Mouse (Mus musculus): ENCODE measurements around the gene Id1. TPM values are rescaled to one million over a fixed set of nuclear protein-coding genes. Genes with fewer than 3 reads are reported as not detected.

Gene Id1
- polyA plus RNA-seq, 1 experiment from 2014 or later: 35.7 TPM

- 100% methylated on average over 2 of the region's 2 CpGs for WGBS
- Histone ChIP-seq H3K9ac (ENCODE audit: low read depth, low read length) (no peak overlapping the region), H3K36me3 (ENCODE audit: control insufficient read depth, insufficient read depth, low read length) (no peaks in the 10 kb centered on the region), H3K9me3 (replicated peaks; ENCODE audit: control insufficient read depth, low read length, poor library complexity, severe bottlenecking) (no peaks in the 10 kb centered on the region), H3K4me3 (ENCODE audit: low read depth, low read length) (no peak overlapping the region), H3K4me2 (ENCODE audit: low read length) (no peak overlapping the region), H3K4me1 (ENCODE audit: control insufficient read depth, insufficient read depth, low read length) (no peaks in the 10 kb centered on the region), H3K27ac (ENCODE audit: low read length) (no peak overlapping the region), H3K27me3 (ENCODE audit: control insufficient read depth, insufficient read depth, low read depth, low read length) (no peaks in the 10 kb centered on the region)
- no peak for ATAC-seq
These were observed 44.4 kb downstream of the Id1 start for GRCm38 (mm10) chr2:152780466-152780865.

DNA sequence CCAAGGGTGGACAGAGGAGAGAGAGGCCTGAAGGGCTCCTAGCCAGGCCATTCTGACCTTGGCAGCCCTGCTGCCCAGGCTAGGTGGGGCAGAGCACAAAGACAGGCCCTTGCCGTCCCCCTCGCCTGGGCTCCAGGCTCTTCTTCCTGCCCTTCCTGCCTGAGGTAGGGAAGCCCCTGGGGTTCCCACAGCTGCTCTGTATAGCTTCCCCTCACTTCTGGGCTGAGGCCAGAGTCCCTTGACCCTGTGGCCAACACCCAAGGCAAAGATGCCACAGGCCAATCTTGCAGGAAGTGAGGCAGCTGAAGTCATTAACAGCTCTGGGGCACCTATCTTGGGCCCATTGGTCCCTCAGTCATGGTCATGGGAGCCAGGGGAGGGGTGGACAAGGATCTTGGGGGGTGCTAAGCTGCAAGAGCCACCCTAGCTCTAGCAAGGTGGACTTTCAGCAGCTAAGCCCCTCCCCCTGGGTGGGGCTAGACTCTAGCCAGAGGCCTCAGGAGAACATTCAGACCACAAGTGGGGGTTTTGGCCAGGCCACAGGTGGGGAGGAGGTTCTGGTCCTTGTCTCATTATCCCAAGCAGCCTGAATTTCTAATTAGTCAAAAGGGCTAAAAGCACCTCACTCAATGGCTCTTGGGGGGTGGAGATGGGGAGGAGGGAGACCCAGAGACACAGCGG, 45.1 kb downstream of the Id1 start:
- no peak for ATAC-seq
- WGBS: 81% methylated on average over 3 of the region's 3 CpGs
- H3K4me1 ChIP-seq (ENCODE audit: control insufficient read depth, insufficient read depth, low read length): no peaks in the 10 kb centered on the region

DNA sequence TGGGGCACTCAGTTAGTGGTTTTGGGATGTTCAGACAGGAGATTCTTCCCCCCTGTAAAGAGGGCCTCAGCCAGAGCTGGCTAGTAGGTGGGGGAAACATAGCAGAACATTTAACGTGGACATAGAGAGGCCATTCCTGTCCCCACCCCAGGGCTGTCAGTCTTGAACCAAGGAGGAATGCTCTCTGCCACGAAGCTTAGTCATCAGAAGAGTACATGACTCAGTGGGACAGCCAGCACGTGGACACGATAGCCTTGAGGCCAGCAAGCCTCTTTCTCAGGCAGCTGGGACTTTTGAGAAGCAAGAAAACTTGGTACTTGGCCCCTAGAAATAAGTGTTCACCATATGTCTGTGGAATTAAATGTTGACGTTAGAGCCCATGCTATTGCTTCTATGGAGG, 46.6 kb downstream of the Id1 start:
- no peaks in the 10 kb centered on the region for H3K4me1 ChIP-seq (ENCODE audit: control insufficient read depth, insufficient read depth, low read length)
- no peak for ATAC-seq
- H3K9ac ChIP-seq (ENCODE audit: low read depth, low read length): no peak overlapping the region
- no peaks in the 10 kb centered on the region for H3K9me3 ChIP-seq (replicated peaks; ENCODE audit: control insufficient read depth, low read length, poor library complexity, severe bottlenecking)
- no peaks in the 10 kb centered on the region for H3K27me3 ChIP-seq (ENCODE audit: control insufficient read depth, insufficient read depth, low read depth, low read length)
- WGBS: 89% methylated on average over 5 of the region's 5 CpGs
- H3K4me3 ChIP-seq (ENCODE audit: low read depth, low read length): no peak overlapping the region
- no peak overlapping the region for H3K27ac ChIP-seq (ENCODE audit: low read length)
- no peak overlapping the region for H3K4me2 ChIP-seq (ENCODE audit: low read length)
- H3K36me3 ChIP-seq (ENCODE audit: control insufficient read depth, insufficient read depth, low read length): no peaks in the 10 kb centered on the region

More for the DNA sequence above, 45.1 kb downstream of the Id1 start:
- Histone ChIP-seq H3K27ac (ENCODE audit: low read length) (no peak overlapping the region), H3K9ac (ENCODE audit: low read depth, low read length) (no peak overlapping the region), H3K9me3 (replicated peaks; ENCODE audit: control insufficient read depth, low read length, poor library complexity, severe bottlenecking) (no peaks in the 10 kb centered on the region), H3K27me3 (ENCODE audit: control insufficient read depth, insufficient read depth, low read depth, low read length) (no peaks in the 10 kb centered on the region), H3K4me2 (ENCODE audit: low read length) (no peak overlapping the region), H3K4me3 (ENCODE audit: low read depth, low read length) (no peak overlapping the region), H3K36me3 (ENCODE audit: control insufficient read depth, insufficient read depth, low read length) (no peaks in the 10 kb centered on the region)

GRCm38 (mm10) chr2:152783241-152783640, 47.2 kb downstream of the Id1 start:
- H3K36me3 ChIP-seq (ENCODE audit: control insufficient read depth, insufficient read depth, low read length): no peaks in the 10 kb centered on the region
- no peak overlapping the region for H3K9ac ChIP-seq (ENCODE audit: low read depth, low read length)
- H3K27me3 ChIP-seq (ENCODE audit: control insufficient read depth, insufficient read depth, low read depth, low read length): no peaks in the 10 kb centered on the region
- ATAC-seq: no peak
- no peak overlapping the region for H3K27ac ChIP-seq (ENCODE audit: low read length)
- WGBS: 95% methylated on average over 5 of the region's 5 CpGs
- H3K4me1 ChIP-seq (ENCODE audit: control insufficient read depth, insufficient read depth, low read length): no peaks in the 10 kb centered on the region
- no peaks in the 10 kb centered on the region for H3K9me3 ChIP-seq (replicated peaks; ENCODE audit: control insufficient read depth, low read length, poor library complexity, severe bottlenecking)
- H3K4me3 ChIP-seq (ENCODE audit: low read depth, low read length): no peak overlapping the region
- H3K4me2 ChIP-seq (ENCODE audit: low read length): no peak overlapping the region

GRCm38 (mm10) chr2:152784640-152785039, 48.6 kb downstream of the Id1 start:
- H3K9me3 ChIP-seq (replicated peaks; ENCODE audit: control insufficient read depth, low read length, poor library complexity, severe bottlenecking): no peaks in the 10 kb centered on the region
- H3K4me2 ChIP-seq (ENCODE audit: low read length): no peak overlapping the region
- no peaks in the 10 kb centered on the region for H3K27me3 ChIP-seq (ENCODE audit: control insufficient read depth, insufficient read depth, low read depth, low read length)
- no peak for ATAC-seq
- WGBS: 95% methylated on average over 8 of the region's 8 CpGs
- peaks cover 4% of the 10 kb centered on the region; the same call in 1 of the 2 replicates for H3K4me1 ChIP-seq (ENCODE audit: control insufficient read depth, insufficient read depth, low read length)
- no peak overlapping the region for H3K9ac ChIP-seq (ENCODE audit: low read depth, low read length)
- H3K36me3 ChIP-seq (ENCODE audit: control insufficient read depth, insufficient read depth, low read length): no peaks in the 10 kb centered on the region
- H3K27ac ChIP-seq (ENCODE audit: low read length): no peak overlapping the region
- no peak overlapping the region for H3K4me3 ChIP-seq (ENCODE audit: low read depth, low read length)

- Histone ChIP-seq H3K36me3 (ENCODE audit: control insufficient read depth, insufficient read depth, low read length) (no peaks in the 10 kb centered on the region), H3K4me1 (ENCODE audit: control insufficient read depth, insufficient read depth, low read length) (peaks cover 4% of the 10 kb centered on the region; the same call in 1 of the 2 replicates), H3K4me3 (ENCODE audit: low read depth, low read length) (no peak overlapping the region), H3K4me2 (ENCODE audit: low read length) (no peak overlapping the region), H3K27ac (ENCODE audit: low read length) (peak overlapping the region; percentile 59), H3K9me3 (replicated peaks; ENCODE audit: control insufficient read depth, low read length, poor library complexity, severe bottlenecking) (no peaks in the 10 kb centered on the region), H3K9ac (ENCODE audit: low read depth, low read length) (no peak overlapping the region), H3K27me3 (ENCODE audit: control insufficient read depth, insufficient read depth, low read depth, low read length) (no peaks in the 10 kb centered on the region)
- peak; percentile 33; the same call in 1 of the 2 replicates for ATAC-seq
- 76% methylated on average over 18 of the region's 18 CpGs for WGBS
These were observed 49.6 kb downstream of the Id1 start for GRCm38 (mm10) chr2:152785446-152786350.

Small RNA genes within 50 kb of the gene (microRNA-seq; reads per million reads assigned to microRNA genes)
- gene Gm23802: not detected

Other genes starting within 250 kb of the Id1 start
- gene Defb22, start 246.1 kb upstream of the Id1 start, polyA plus RNA-seq (2015; fragmentation: Nextera tagmentation; extraction: Ambion mirVana): not detected in 2 replicates
- gene Defb26, start 224.6 kb upstream of the Id1 start, polyA plus RNA-seq (2015; fragmentation: Nextera tagmentation; extraction: Ambion mirVana): not detected in 2 replicates
- gene Defb28, start 218.0 kb upstream of the Id1 start, polyA plus RNA-seq (2015; fragmentation: Nextera tagmentation; extraction: Ambion mirVana): not detected in 2 replicates
- gene Defb29, start 196.2 kb upstream of the Id1 start, polyA plus RNA-seq (2015; fragmentation: Nextera tagmentation; extraction: Ambion mirVana): not detected in 2 replicates
- gene Gm17416, start 166.9 kb upstream of the Id1 start, polyA plus RNA-seq (2015; fragmentation: Nextera tagmentation; extraction: Ambion mirVana): not detected in 2 replicates
- gene Defb21, start 163.5 kb upstream of the Id1 start, polyA plus RNA-seq (2015; fragmentation: Nextera tagmentation; extraction: Ambion mirVana): not detected in 2 replicates
- gene Defb19, start 155.9 kb upstream of the Id1 start, polyA plus RNA-seq (2015; fragmentation: Nextera tagmentation; extraction: Ambion mirVana): not detected in 2 replicates
- not detected in 2 replicates for gene Defb45, start 136.9 kb upstream of the Id1 start, polyA plus RNA-seq (2015; fragmentation: Nextera tagmentation; extraction: Ambion mirVana)
- not detected in 2 replicates for gene Defb36, start 131.9 kb upstream of the Id1 start, polyA plus RNA-seq (2015; fragmentation: Nextera tagmentation; extraction: Ambion mirVana)
- not detected in 2 replicates for gene Defb25, start 113.2 kb upstream of the Id1 start, polyA plus RNA-seq (2015; fragmentation: Nextera tagmentation; extraction: Ambion mirVana)
- 0.45 and 0.89 TPM in 2 replicates for gene Rem1, start 109.3 kb upstream of the Id1 start, polyA plus RNA-seq (2015; fragmentation: Nextera tagmentation; extraction: Ambion mirVana)
- gene H13, start 66.8 kb upstream of the Id1 start, polyA plus RNA-seq (2015; fragmentation: Nextera tagmentation; extraction: Ambion mirVana): 181 and 187 TPM in 2 replicates
- 31.1 and 34.4 TPM in 2 replicates for gene Mcts2, start 49.2 kb upstream of the Id1 start, polyA plus RNA-seq (2015; fragmentation: Nextera tagmentation; extraction: Ambion mirVana)
- 5.0 and 5.4 TPM in 2 replicates for gene Cox4i2, start 17.9 kb downstream of the Id1 start, polyA plus RNA-seq (2015; fragmentation: Nextera tagmentation; extraction: Ambion mirVana)
- 186 and 194 TPM in 2 replicates for gene Bcl2l1, start 95.5 kb downstream of the Id1 start, polyA plus RNA-seq (2015; fragmentation: Nextera tagmentation; extraction: Ambion mirVana)
- 10.5 and 11.1 TPM in 2 replicates for gene Tpx2, start 111.7 kb downstream of the Id1 start, polyA plus RNA-seq (2015; fragmentation: Nextera tagmentation; extraction: Ambion mirVana)
- gene Mylk2, start 175.1 kb downstream of the Id1 start, polyA plus RNA-seq (2015; fragmentation: Nextera tagmentation; extraction: Ambion mirVana): 0.14 TPM in 1 of 2 replicates, not detected in the other
- 4.0 and 4.3 TPM in 2 replicates for gene Foxs1, start 197.0 kb downstream of the Id1 start, polyA plus RNA-seq (2015; fragmentation: Nextera tagmentation; extraction: Ambion mirVana)
- gene Dusp15, start 215.4 kb downstream of the Id1 start, polyA plus RNA-seq (2015; fragmentation: Nextera tagmentation; extraction: Ambion mirVana): 10.6 and 13.7 TPM in 2 replicates
- 6.8 and 9.2 TPM in 2 replicates for gene Ttll9, start 226.2 kb downstream of the Id1 start, polyA plus RNA-seq (2015; fragmentation: Nextera tagmentation; extraction: Ambion mirVana)